12 mouse cellular contexts compared by ENCODE assay signal in the genomic region with DNA sequence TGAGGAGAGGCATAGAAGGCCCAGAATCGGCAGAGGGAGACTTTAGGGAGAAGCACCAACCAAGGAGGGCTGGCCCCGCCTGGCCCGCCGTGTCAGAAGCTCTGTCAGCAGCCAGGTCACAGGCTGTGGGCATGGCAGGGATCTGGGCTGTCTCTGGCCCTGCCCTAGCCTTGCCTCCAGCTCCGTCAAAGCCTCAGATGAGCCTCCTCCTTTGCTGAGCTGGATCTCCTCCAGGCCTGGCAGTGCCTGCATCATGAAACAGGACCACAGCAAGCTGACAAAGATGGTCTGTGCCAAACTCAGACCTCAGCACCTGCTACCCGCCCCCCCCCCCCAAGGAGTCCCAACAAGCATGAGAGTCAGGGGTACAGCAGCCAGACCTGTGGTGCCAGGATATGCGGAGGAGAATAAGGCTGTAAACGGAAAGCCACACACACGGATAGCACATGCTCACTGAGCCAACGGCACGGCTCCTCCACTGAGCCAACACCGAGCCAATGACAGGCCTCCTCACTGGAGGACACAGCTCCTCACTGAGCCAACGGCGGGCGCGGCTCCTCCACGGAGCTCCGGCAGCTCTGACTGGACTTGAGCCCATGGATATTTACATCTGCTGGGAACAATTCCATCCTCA. TPM values are rescaled to one million over a fixed set of nuclear protein-coding genes. Genes with fewer than 3 reads are reported as not detected.
DNase-seq lines count a peak whose midpoint lies in the region; ATAC-seq and TF ChIP-seq lines count a peak whose summit lies in the region.
"Had no signal": no experiment of that assay in that cellular context is flagged by ENCODE, and none has a peak within 500 bp of the region (broad histone marks: within the 10 kb centered on the region; RNA-seq: fewer than 3 reads in every experiment).

No protein-coding gene starts in this region.

- H3K27ac ChIP-seq in forebrain, embryonic 15.5 days (replicated peaks): peak overlapping the region; percentile 41
- H3K27ac ChIP-seq in forebrain, embryonic 11.5 days (ENCODE audit: low read depth, low read length): no peak overlapping the region
- H3K27ac ChIP-seq in neural tube, embryonic 11.5 days (ENCODE audit: low read depth, low read length): no peak overlapping the region
- H3K27ac ChIP-seq in stomach, postnatal 0 days (replicated peaks): no peak overlapping the region
- no peak overlapping the region for H3K27ac ChIP-seq in embryonic facial prominence, embryonic 10.5 days (replicated peaks)
- H3K27ac ChIP-seq: limb, embryonic 10.5 days; neural tube, embryonic 13.5 days had no signal

- 46% methylated on average over 18 of the region's 18 CpGs for WGBS in forebrain, embryonic 15.5 days
- 67% methylated on average over 18 of the region's 18 CpGs for WGBS in forebrain, embryonic 11.5 days
- 51% methylated on average over 18 of the region's 18 CpGs for WGBS in neural tube, embryonic 11.5 days
- WGBS in stomach, postnatal 0 days: 35% methylated on average over 18 of the region's 18 CpGs
- WGBS in embryonic facial prominence, embryonic 10.5 days: 66% methylated on average over 18 of the region's 18 CpGs

- no peak overlapping the region for H3K9ac ChIP-seq in forebrain, embryonic 15.5 days (replicated peaks)
- H3K9ac ChIP-seq in forebrain, embryonic 11.5 days (ENCODE audit: low read length): no peak overlapping the region
- H3K9ac ChIP-seq in neural tube, embryonic 11.5 days (ENCODE audit: low read length): no peak overlapping the region
- H3K9ac ChIP-seq in stomach, postnatal 0 days (ENCODE audit: low read length): no peak overlapping the region
- H3K9ac ChIP-seq: neural tube, embryonic 13.5 days had no signal

- ATAC-seq in forebrain, embryonic 15.5 days (replicated peaks): peak; percentile 74
- no peak for ATAC-seq in forebrain, embryonic 11.5 days (replicated peaks; ENCODE audit: low FRiP score)
- no peak for ATAC-seq in neural tube, embryonic 11.5 days (ENCODE audit: insufficient read depth, low FRiP score, low TSS enrichment)
- ATAC-seq in stomach, postnatal 0 days (ENCODE audit: low FRiP score, low TSS enrichment): peak; percentile 62; the same call in 1 of the 2 replicates

- H3K4me2 ChIP-seq in forebrain, embryonic 15.5 days (replicated peaks): 0 out of 2 replicates have a peak overlapping the region, but pooled peaks have one; percentile 5
- no peak overlapping the region for H3K4me2 ChIP-seq in forebrain, embryonic 11.5 days (ENCODE audit: low read depth, low read length, severe bottlenecking)
- H3K4me2 ChIP-seq in neural tube, embryonic 11.5 days (ENCODE audit: low read depth): no peak overlapping the region
- H3K4me2 ChIP-seq in stomach, postnatal 0 days (replicated peaks; ENCODE audit: low read depth): peak overlapping the region; percentile 14; the same call in 1 of the 2 replicates
- H3K4me2 ChIP-seq: neural tube, embryonic 13.5 days had no signal

- no peaks in the 10 kb centered on the region for H3K9me3 ChIP-seq in forebrain, embryonic 15.5 days
- H3K9me3 ChIP-seq in forebrain, embryonic 11.5 days (ENCODE audit: control insufficient read depth, low read length): no peaks in the 10 kb centered on the region
- H3K9me3 ChIP-seq in neural tube, embryonic 11.5 days (ENCODE audit: control insufficient read depth, low read length): no peaks in the 10 kb centered on the region
- no peaks in the 10 kb centered on the region for H3K9me3 ChIP-seq in stomach, postnatal 0 days (ENCODE audit: control insufficient read depth, low read length)
- no peaks in the 10 kb centered on the region for H3K9me3 ChIP-seq in embryonic facial prominence, embryonic 10.5 days
- H3K9me3 ChIP-seq: limb, embryonic 10.5 days; neural tube, embryonic 13.5 days had no signal

- no peak for DNase-seq in forebrain, embryonic 11.5 days (ENCODE audit: low spot score)
- peak; percentile 3 for DNase-seq in neural tube, embryonic 11.5 days (ENCODE audit: low spot score)
- no peak for DNase-seq in neural tube, embryonic 10.5 days (ENCODE audit: extremely low spot score, low spot score)
- peak; percentile 56 for DNase-seq in layer of hippocampus, adult 9-11 months
- DNase-seq in stomach, postnatal 0 days (ENCODE audit: low spot score): peak; percentile 54
- no peak for DNase-seq in embryonic facial prominence, embryonic 10.5 days (ENCODE audit: low spot score)
- no peak for DNase-seq in kidney, postnatal 36 days
- DNase-seq: heart, postnatal 36 days; lung, postnatal 4 days had no signal

- no peaks in the 10 kb centered on the region for H3K36me3 ChIP-seq in forebrain, embryonic 15.5 days
- H3K36me3 ChIP-seq in forebrain, embryonic 11.5 days (ENCODE audit: control insufficient read depth, insufficient read depth, low read length): no peaks in the 10 kb centered on the region
- no peaks in the 10 kb centered on the region for H3K36me3 ChIP-seq in neural tube, embryonic 11.5 days (ENCODE audit: control insufficient read depth, insufficient read depth, low read length)
- no peaks in the 10 kb centered on the region for H3K36me3 ChIP-seq in stomach, postnatal 0 days (ENCODE audit: control insufficient read depth, insufficient read depth, low read length)
- H3K36me3 ChIP-seq in embryonic facial prominence, embryonic 10.5 days (replicated peaks): no peaks in the 10 kb centered on the region
- H3K36me3 ChIP-seq: limb, embryonic 10.5 days; neural tube, embryonic 13.5 days had no signal

- no peak for TF ChIP-seq CTCF in stomach, postnatal 0 days (IDR thresholded peaks at IDR 0.05; ENCODE audit: low read depth)

- TF ChIP-seq EP300 in stomach, postnatal 0 days (optimal IDR thresholded peaks at IDR 0.05): no peak

- no peaks in the 10 kb centered on the region for H3K27me3 ChIP-seq in forebrain, embryonic 15.5 days
- H3K27me3 ChIP-seq in forebrain, embryonic 11.5 days (ENCODE audit: control insufficient read depth, insufficient read depth, low read length): no peaks in the 10 kb centered on the region; the same call in 1 of the 2 replicates
- no peaks in the 10 kb centered on the region for H3K27me3 ChIP-seq in neural tube, embryonic 11.5 days (ENCODE audit: control insufficient read depth, insufficient read depth, low read length)
- H3K27me3 ChIP-seq in stomach, postnatal 0 days (ENCODE audit: control insufficient read depth, insufficient read depth, low read length): no peaks in the 10 kb centered on the region
- peaks cover 32% of the 10 kb centered on the region for H3K27me3 ChIP-seq in embryonic facial prominence, embryonic 10.5 days (replicated peaks; ENCODE audit: low read depth, poor library complexity, severe bottlenecking)

- H3K4me3 ChIP-seq in forebrain, embryonic 15.5 days: no peak overlapping the region
- H3K4me3 ChIP-seq in forebrain, embryonic 11.5 days (ENCODE audit: low read depth, low read length): no peak overlapping the region
- H3K4me3 ChIP-seq in neural tube, embryonic 11.5 days (ENCODE audit: low read depth, low read length): no peak overlapping the region
- no peak overlapping the region for H3K4me3 ChIP-seq in stomach, postnatal 0 days (ENCODE audit: low read depth, low read length)
- H3K4me3 ChIP-seq in embryonic facial prominence, embryonic 10.5 days: no peak overlapping the region
- H3K4me3 ChIP-seq: limb, embryonic 10.5 days; neural tube, embryonic 13.5 days had no signal

- H3K4me1 ChIP-seq in forebrain, embryonic 15.5 days: peaks cover 8% of the 10 kb centered on the region; the same call in 1 of the 2 replicates
- H3K4me1 ChIP-seq in forebrain, embryonic 11.5 days (replicated peaks; ENCODE audit: control insufficient read depth, insufficient read depth, low read length): no peaks in the 10 kb centered on the region
- H3K4me1 ChIP-seq in neural tube, embryonic 11.5 days (ENCODE audit: control insufficient read depth, insufficient read depth, low read length): no peaks in the 10 kb centered on the region
- no peaks in the 10 kb centered on the region for H3K4me1 ChIP-seq in stomach, postnatal 0 days (replicated peaks; ENCODE audit: control insufficient read depth, insufficient read depth)
- H3K4me1 ChIP-seq in embryonic facial prominence, embryonic 10.5 days: peaks cover 9% of the 10 kb centered on the region

RNA-seq across cellular contexts. Expression of a gene that starts 30.7 kb away (rescaled TPM):
- 5.6 and 5.9 TPM in 2 replicates for polyA plus RNA-seq in forebrain, embryonic 15.5 days (2015; fragmentation: Nextera tagmentation; extraction: Ambion mirVana)
- polyA plus RNA-seq in forebrain, embryonic 11.5 days (2014; fragmentation: Nextera tagmentation; extraction: Ambion mirVana): 6.6 and 11.6 TPM in 2 replicates
- 0.31 and 0.35 TPM in 2 replicates for polyA plus RNA-seq in neural tube, embryonic 11.5 days (2014; fragmentation: Nextera tagmentation; extraction: Ambion mirVana)
- 1.0 and 1.3 TPM in 2 replicates for polyA plus RNA-seq in stomach, postnatal 0 days (2015; fragmentation: Nextera tagmentation; extraction: Ambion mirVana)
- polyA plus RNA-seq in embryonic facial prominence, embryonic 10.5 days (2016; fragmentation: Nextera tagmentation; extraction: Ambion mirVana): 0.59 and 0.97 TPM in 2 replicates
- polyA plus RNA-seq: neural tube, embryonic 13.5 days had no signal

RNA-seq across cellular contexts. Expression of a gene that starts 32.8 kb away (rescaled TPM):
- polyA plus RNA-seq in forebrain, embryonic 15.5 days (2015; fragmentation: Nextera tagmentation; extraction: Ambion mirVana): 58.3 and 62.1 TPM in 2 replicates
- 44.5 and 52.4 TPM in 2 replicates for polyA plus RNA-seq in forebrain, embryonic 11.5 days (2014; fragmentation: Nextera tagmentation; extraction: Ambion mirVana)
- polyA plus RNA-seq in neural tube, embryonic 11.5 days (2014; fragmentation: Nextera tagmentation; extraction: Ambion mirVana): 43.8 and 45.5 TPM in 2 replicates
- polyA plus RNA-seq in stomach, postnatal 0 days (2015; fragmentation: Nextera tagmentation; extraction: Ambion mirVana): 17.3 and 19.9 TPM in 2 replicates
- 45.5 and 50.1 TPM in 2 replicates for polyA plus RNA-seq in embryonic facial prominence, embryonic 10.5 days (2016; fragmentation: Nextera tagmentation; extraction: Ambion mirVana)

RNA-seq across cellular contexts. Expression of a gene that starts 51.1 kb away (rescaled TPM):
- polyA plus RNA-seq in forebrain, embryonic 15.5 days (2015; fragmentation: Nextera tagmentation; extraction: Ambion mirVana): 164 and 171 TPM in 2 replicates
- 126 and 135 TPM in 2 replicates for polyA plus RNA-seq in forebrain, embryonic 11.5 days (2014; fragmentation: Nextera tagmentation; extraction: Ambion mirVana)
- polyA plus RNA-seq in neural tube, embryonic 11.5 days (2014; fragmentation: Nextera tagmentation; extraction: Ambion mirVana): 145 and 153 TPM in 2 replicates
- 165 and 170 TPM in 2 replicates for polyA plus RNA-seq in stomach, postnatal 0 days (2015; fragmentation: Nextera tagmentation; extraction: Ambion mirVana)
- polyA plus RNA-seq in embryonic facial prominence, embryonic 10.5 days (2016; fragmentation: Nextera tagmentation; extraction: Ambion mirVana): 108 and 115 TPM in 2 replicates

Comparison
In these comparisons a context has a peak if more than half of its experiments do, and no peak if none do; other contexts are left out.
1. ATAC-seq: peak in forebrain, embryonic 15.5 days (single experiment) and stomach, postnatal 0 days (single experiment); none in forebrain, embryonic 11.5 days (single experiment) and neural tube, embryonic 11.5 days (single experiment).
2. H3K4me2 ChIP-seq: peak in forebrain, embryonic 15.5 days (single experiment) and stomach, postnatal 0 days (single experiment); none in forebrain, embryonic 11.5 days (single experiment) and neural tube, embryonic 11.5 days (single experiment).
3. DNase-seq: peak in neural tube, embryonic 11.5 days (single experiment), layer of hippocampus, adult 9-11 months (single experiment) and stomach, postnatal 0 days (single experiment); none in forebrain, embryonic 11.5 days (single experiment), neural tube, embryonic 10.5 days (single experiment), embryonic facial prominence, embryonic 10.5 days (single experiment) and kidney, postnatal 36 days (0 of 2).